Mouse (Mus musculus): ENCODE data around the gene Tceal5. TPM values are rescaled to one million over a fixed set of nuclear protein-coding genes. Genes with fewer than 3 reads are reported as not detected.
A peak's percentile ranks its signal among the peaks of the same experiment; 100 is the strongest.
"Not testable (repeated sequence)": the region's sequence is repeated elsewhere in the genome, so short reads cannot be mapped to it uniquely, and the experiment has no call there.

The Tceal5 gene
- 1 to 10 TPM; 3.3 to 7.3 TPM for total RNA-seq (2021)
- long read RNA-seq, experiment 1, partial matches to known transcripts, result 0 of 4 reads
- long read RNA-seq, experiment 1, other reads (novel, unspliced or antisense), result 0 of 4 reads
- long read RNA-seq, experiment 2, partial matches to known transcripts, result 1 of 1 reads
- long read RNA-seq, experiment 2, other reads (novel, unspliced or antisense), result 0 of 1 reads

GRCm38 (mm10) chrX:136203664-136204066, at the start of gene Tceal5:
Gene Tceal5 (minus strand): TSS chrX:136203876.
- peak; percentile 5 for DNase-seq

GRCm38 (mm10) chrX:136252023-136252729, 48.5 kb upstream of the Tceal5 start:
- no peak for DNase-seq

GRCm38 (mm10) chrX:136249671-136250070, 46.0 kb upstream of the Tceal5 start:
- no peak for DNase-seq

GRCm38 (mm10) chrX:136248811-136249210, 45.1 kb upstream of the Tceal5 start:
- peak; percentile 57 for DNase-seq

- peak; percentile 44 for DNase-seq
Observed at GRCm38 (mm10) chrX:136245521-136246071, 41.9 kb upstream of the Tceal5 start.

GRCm38 (mm10) chrX:136244574-136245229, 41.0 kb upstream of the Tceal5 start, which contains the start of gene Tceal9:
Gene Tceal9 (plus strand): TSS chrX:136245079.
- peak; percentile 82 for DNase-seq

- DNase-seq, result no peak
Observed at GRCm38 (mm10) chrX:136243181-136243580, 39.5 kb upstream of the Tceal5 start.

GRCm38 (mm10) chrX:136238118-136238517, 34.4 kb upstream of the Tceal5 start:
- peak; percentile 63 for DNase-seq

- peak; percentile 18 for DNase-seq
Observed at GRCm38 (mm10) chrX:136227768-136228167, 24.1 kb upstream of the Tceal5 start.

- no peak for DNase-seq
Observed at GRCm38 (mm10) chrX:136223714-136224113, 20.0 kb upstream of the Tceal5 start.

- no peak for DNase-seq
Observed at GRCm38 (mm10) chrX:136216303-136216702, 12.6 kb upstream of the Tceal5 start.

GRCm38 (mm10) chrX:136214729-136215677, 11.3 kb upstream of the Tceal5 start, which contains the start of the genes Tceal7 and Bex1:
Gene Tceal7 (plus strand): TSS chrX:136214779.
Gene Bex1 (minus strand): TSS chrX:136215513.
- DNase-seq, result not testable (repeated sequence)

GRCm38 (mm10) chrX:136213396-136213795, 9.7 kb upstream of the Tceal5 start:
- DNase-seq, result no peak

GRCm38 (mm10) chrX:136204406-136204805, 730 bp upstream of the Tceal5 start:
- no peak for DNase-seq

- DNase-seq, result no peak
Observed at GRCm38 (mm10) chrX:136203257-136203656, 419 bp downstream of the Tceal5 start.

GRCm38 (mm10) chrX:136196873-136197272, 6.8 kb downstream of the Tceal5 start:
- peak; percentile 50 for DNase-seq

GRCm38 (mm10) chrX:136195193-136195944, 8.3 kb downstream of the Tceal5 start:
- no peak for DNase-seq

GRCm38 (mm10) chrX:136183107-136183506, 20.6 kb downstream of the Tceal5 start:
- DNase-seq, result no peak

- DNase-seq, result no peak
Observed at GRCm38 (mm10) chrX:136180897-136181553, 22.7 kb downstream of the Tceal5 start.

GRCm38 (mm10) chrX:136172786-136173185, 30.9 kb downstream of the Tceal5 start:
- peak; percentile 5 for DNase-seq
